Mouse (Mus musculus) limb, embryonic 10.5 days (tissue): ENCODE data around the gene Nudcd3. TPM values are rescaled to one million over a fixed set of nuclear protein-coding genes. Genes with fewer than 3 reads are reported as not detected.

Source experiments
- DNase-seq: peaks from one replicate; pipeline ENCODE4 v3.0.0-alpha.2; 2017; ENCODE audit warnings: low spot score
- H3K27ac ChIP-seq: fragments of 300-500 bp; sonication (generic); 2 replicates; pipeline ENCODE4 v1.5.1; 2016; ENCODE audit warnings: mild to moderate bottlenecking
- H3K27me3 ChIP-seq: fragments of 300-500 bp; sonication (generic); 2 replicates; pipeline ENCODE4 v1.6.1; 2016; ENCODE audit warnings: low read depth, mild to moderate bottlenecking; ENCODE audit not compliant: poor library complexity, severe bottlenecking
- H3K36me3 ChIP-seq: fragments of 300-500 bp; sonication (generic); 2 replicates; pipeline ENCODE4 v1.6.1; 2016; ENCODE audit warnings: mild to moderate bottlenecking, moderate library complexity
- H3K4me1 ChIP-seq: fragments of 300-500 bp; sonication (generic); 2 replicates; pipeline ENCODE4 v1.6.1; 2016
- H3K4me3 ChIP-seq: fragments of 300-500 bp; sonication (generic); 2 replicates; pipeline ENCODE4 v1.5.1; 2016; ENCODE audit warnings: mild to moderate bottlenecking, moderate library complexity
- H3K9me3 ChIP-seq: fragments of 300-500 bp; sonication (generic); replicated peaks from 2 replicates; pipeline ENCODE4 v1.6.1; 2016; ENCODE audit warnings: mild to moderate bottlenecking
- WGBS: fragments of 180-500 bp; shearing (Covaris S2); methylation state at CpG from one replicate; pipeline ENCODE4 v1.1.7; 2016; 5-methylcytosine and 5-hydroxymethylcytosine counted together
- polyA plus RNA-seq: library from polyadenylated mRNA; unstranded; fragments of >200 nt; fragmentation: Nextera tagmentation; extraction: Ambion mirVana; gene quantifications from 2 replicates; pipeline ENCODE4 v1.2.1, GENCODE M21; 2016

Nudcd3 gene
- polyA plus RNA-seq, 1 experiment from 2014 or later = 55.3 TPM

GRCm38 (mm10) chr11:6199410-6200086 lies 667 bp downstream of the Nudcd3 start, which contains the start of gene A730071L15Rik:
Gene A730071L15Rik, plus strand, starts transcription at chr11:6200029.
- H3K4me3 ChIP-seq = peak within 1 kb of the TSS; percentile 97
- H3K27ac ChIP-seq = peak within 1 kb of the TSS; percentile 97
- H3K36me3 ChIP-seq = peaks cover 14% of the 10 kb centered on the region; the same call in 1 of the 2 replicates
- DNase-seq = no peak
- H3K9me3 ChIP-seq = no peaks in the 10 kb centered on the region
- peaks cover 22% of the 10 kb centered on the region for H3K4me1 ChIP-seq
- WGBS = 1% methylated on average over 35 of the region's 35 CpGs
- no peaks in the 10 kb centered on the region for H3K27me3 ChIP-seq

- H3K27me3 ChIP-seq = no peaks in the 10 kb centered on the region
- DNase-seq = no peak
- H3K27ac ChIP-seq = no peak overlapping the region
- H3K9me3 ChIP-seq = no peaks in the 10 kb centered on the region
- 93% methylated on average over 4 of the region's 4 CpGs for WGBS
- H3K36me3 ChIP-seq = peaks cover 22% of the 10 kb centered on the region; the same call in 1 of the 2 replicates
- peak overlapping the region; percentile 97 for H3K4me3 ChIP-seq
- H3K4me1 ChIP-seq = peaks cover 22% of the 10 kb centered on the region
Observed at GRCm38 (mm10) chr11:6198449-6198848, 1.8 kb downstream of the Nudcd3 start.

- no peak overlapping the region for H3K4me3 ChIP-seq
- H3K27me3 ChIP-seq = no peaks in the 10 kb centered on the region
- peaks cover 22% of the 10 kb centered on the region for H3K4me1 ChIP-seq
- WGBS = 92% methylated on average over 8 of the region's 8 CpGs
- DNase-seq = no peak
- H3K9me3 ChIP-seq = no peaks in the 10 kb centered on the region
- H3K36me3 ChIP-seq = peaks cover 37% of the 10 kb centered on the region
- H3K27ac ChIP-seq = no peak overlapping the region
Observed at GRCm38 (mm10) chr11:6196780-6197179, 3.4 kb downstream of the Nudcd3 start.

- H3K27ac ChIP-seq = no peak overlapping the region
- H3K4me1 ChIP-seq = peaks cover 4% of the 10 kb centered on the region
- peaks cover 59% of the 10 kb centered on the region for H3K36me3 ChIP-seq
- H3K9me3 ChIP-seq = no peaks in the 10 kb centered on the region
- H3K4me3 ChIP-seq = no peak overlapping the region
- 30% methylated on average over 2 of the region's 2 CpGs for WGBS
- DNase-seq = peak; percentile 78
- no peaks in the 10 kb centered on the region for H3K27me3 ChIP-seq
Observed at GRCm38 (mm10) chr11:6187878-6188277, 12.3 kb downstream of the Nudcd3 start.

- no peaks in the 10 kb centered on the region for H3K27me3 ChIP-seq
- WGBS = 83% methylated on average over 3 of the region's 3 CpGs
- H3K27ac ChIP-seq = no peak overlapping the region
- H3K4me3 ChIP-seq = no peak overlapping the region
- DNase-seq = no peak
- H3K9me3 ChIP-seq = no peaks in the 10 kb centered on the region
- H3K4me1 ChIP-seq = peaks cover 4% of the 10 kb centered on the region
- H3K36me3 ChIP-seq = peaks cover 56% of the 10 kb centered on the region
Observed at GRCm38 (mm10) chr11:6187399-6187798, 12.8 kb downstream of the Nudcd3 start.

GRCm38 (mm10) chr11:6184202-6184935 lies 15.8 kb downstream of the Nudcd3 start:
- Histone ChIP-seq H3K36me3 (peaks cover 34% of the 10 kb centered on the region), H3K4me3 (no peak overlapping the region), H3K27ac (no peak overlapping the region), H3K4me1 (peaks cover 10% of the 10 kb centered on the region), H3K9me3 (no peaks in the 10 kb centered on the region), H3K27me3 (no peaks in the 10 kb centered on the region)
- 81% methylated on average over 11 of the region's 11 CpGs for WGBS
- DNase-seq = no peak

- no peak for DNase-seq
- peaks cover 23% of the 10 kb centered on the region for H3K36me3 ChIP-seq
- H3K4me1 ChIP-seq = peaks cover 21% of the 10 kb centered on the region
- no peaks in the 10 kb centered on the region for H3K27me3 ChIP-seq
- no peaks in the 10 kb centered on the region for H3K9me3 ChIP-seq
- no peak overlapping the region for H3K4me3 ChIP-seq
- 91% methylated on average over 2 of the region's 2 CpGs for WGBS
- H3K27ac ChIP-seq = no peak overlapping the region
Observed at GRCm38 (mm10) chr11:6183246-6183645, 17.0 kb downstream of the Nudcd3 start.

GRCm38 (mm10) chr11:6180811-6181399 lies 19.3 kb downstream of the Nudcd3 start:
- WGBS = 65% methylated on average over 6 of the region's 6 CpGs
- Histone ChIP-seq H3K9me3 (no peaks in the 10 kb centered on the region), H3K27me3 (no peaks in the 10 kb centered on the region), H3K4me1 (peaks cover 23% of the 10 kb centered on the region), H3K4me3 (no peak overlapping the region), H3K36me3 (peaks cover 4% of the 10 kb centered on the region; the same call in 1 of the 2 replicates), H3K27ac (no peak overlapping the region)
- no peak for DNase-seq

- Histone ChIP-seq H3K27ac (peak overlapping the region; percentile 66), H3K4me1 (peaks cover 19% of the 10 kb centered on the region), H3K4me3 (no peak overlapping the region), H3K27me3 (no peaks in the 10 kb centered on the region), H3K36me3 (peaks cover 2% of the 10 kb centered on the region; the same call in 1 of the 2 replicates), H3K9me3 (no peaks in the 10 kb centered on the region)
- no peak for DNase-seq
- 19% methylated on average over 8 of the region's 8 CpGs for WGBS
Observed at GRCm38 (mm10) chr11:6179194-6179593, 21.0 kb downstream of the Nudcd3 start.

- Histone ChIP-seq H3K27me3 (no peaks in the 10 kb centered on the region), H3K4me3 (no peak overlapping the region), H3K9me3 (no peaks in the 10 kb centered on the region), H3K27ac (peak overlapping the region; percentile 66), H3K36me3 (peaks cover 6% of the 10 kb centered on the region; the same call in 1 of the 2 replicates), H3K4me1 (peaks cover 19% of the 10 kb centered on the region)
- no peak for DNase-seq
- WGBS = 35% methylated on average over 2 of the region's 2 CpGs
Observed at GRCm38 (mm10) chr11:6178673-6179166, 21.5 kb downstream of the Nudcd3 start.

GRCm38 (mm10) chr11:6177781-6178420 lies 22.3 kb downstream of the Nudcd3 start:
- no peak for DNase-seq
- H3K27me3 ChIP-seq = no peaks in the 10 kb centered on the region
- peaks cover 8% of the 10 kb centered on the region; the same call in 1 of the 2 replicates for H3K36me3 ChIP-seq
- H3K4me3 ChIP-seq = no peak overlapping the region
- H3K27ac ChIP-seq = peak overlapping the region; percentile 66; the same call in 1 of the 2 replicates
- H3K9me3 ChIP-seq = no peaks in the 10 kb centered on the region
- H3K4me1 ChIP-seq = peaks cover 19% of the 10 kb centered on the region
- 81% methylated on average over 8 of the region's 8 CpGs for WGBS

- 84% methylated on average over 1 of the region's 1 CpGs for WGBS
- Histone ChIP-seq H3K27ac (no peak overlapping the region), H3K4me1 (peaks cover 19% of the 10 kb centered on the region)
Observed at GRCm38 (mm10) chr11:6175506-6175905, 24.7 kb downstream of the Nudcd3 start.

More at GRCm38 (mm10) chr11:6175506-6175905, 24.7 kb downstream of the Nudcd3 start:
- no peaks in the 10 kb centered on the region for H3K27me3 ChIP-seq
- 0 out of 2 replicates have a peak, but pooled peaks cover 8% of the 10 kb centered on the region for H3K36me3 ChIP-seq
- DNase-seq = no peak
- H3K4me3 ChIP-seq = no peak overlapping the region
- H3K9me3 ChIP-seq = no peaks in the 10 kb centered on the region
